Mouse (Mus musculus) CH12.LX (cell line): ENCODE results near the gene Elovl7. TPM values are rescaled to one million over a fixed set of nuclear protein-coding genes. Genes with fewer than 3 reads are reported as not detected.

Experiments used
- polyA plus RNA-seq: library from polyadenylated mRNA; unstranded; fragments of >175 nt; gene quantifications from 2 replicates; pipeline ENCODE4 v1.2.1, GENCODE M21; 2012; ENCODE audit warnings: low read depth; ENCODE audit not compliant: insufficient read length
- total RNA-seq, 2 experiments: library from RNA; depleted of rRNA; stranded (reverse); fragments of 300-350 nt in 1 of 2; fragments of >200 nt in 1 of 2; gene quantifications; 2 replicates each; pipeline ENCODE4 v1.2.3; 2012 to 2014

Gene Elovl7
- total and polyA plus RNA-seq, 3 experiments, result 5.3 to 11.9 (median 8.3) TPM

Other genes with a start within 250 kb of the Elovl7 start
- gene Smim15, start 170.0 kb upstream of the Elovl7 start, total RNA-seq (2012; rRNA removed), result 32.8 and 38.6 TPM in 2 replicates
- 114 and 133 TPM in 2 replicates for gene Smim15, start 170.0 kb upstream of the Elovl7 start, total RNA-seq (2014; rRNA removed)
- gene Smim15, start 170.0 kb upstream of the Elovl7 start, polyA plus RNA-seq, result 62.8 and 69.2 TPM in 2 replicates
- gene Ndufaf2, start 55.8 kb upstream of the Elovl7 start, total RNA-seq (2012; rRNA removed), result 51.2 and 65.9 TPM in 2 replicates
- gene Ndufaf2, start 55.8 kb upstream of the Elovl7 start, total RNA-seq (2014; rRNA removed), result 37.1 and 55.3 TPM in 2 replicates
- 117 and 161 TPM in 2 replicates for gene Ndufaf2, start 55.8 kb upstream of the Elovl7 start, polyA plus RNA-seq
- 20.0 and 27.1 TPM in 2 replicates for gene Ercc8, start 55.7 kb upstream of the Elovl7 start, total RNA-seq (2012; rRNA removed)
- 29.4 and 32.2 TPM in 2 replicates for gene Ercc8, start 55.7 kb upstream of the Elovl7 start, total RNA-seq (2014; rRNA removed)
- gene Ercc8, start 55.7 kb upstream of the Elovl7 start, polyA plus RNA-seq, result 20.7 and 23.0 TPM in 2 replicates
- gene Depdc1b, start 101.9 kb downstream of the Elovl7 start, total RNA-seq (2012; rRNA removed), result 11.1 and 12.8 TPM in 2 replicates
- gene Depdc1b, start 101.9 kb downstream of the Elovl7 start, total RNA-seq (2014; rRNA removed), result 16.3 and 17.8 TPM in 2 replicates
- 13.8 and 15.7 TPM in 2 replicates for gene Depdc1b, start 101.9 kb downstream of the Elovl7 start, polyA plus RNA-seq
- 0.17 TPM in 1 of 2 replicates, not detected in the other for gene Pde4d, start 235.5 kb downstream of the Elovl7 start, total RNA-seq (2012; rRNA removed)
- not detected in 2 replicates for gene Pde4d, start 235.5 kb downstream of the Elovl7 start, total RNA-seq (2014; rRNA removed)
- gene Pde4d, start 235.5 kb downstream of the Elovl7 start, polyA plus RNA-seq, result not detected in 2 replicates